Mouse (Mus musculus) G1E (cell line): Measurements from ENCODE around the gene Eipr1. TPM values are rescaled to one million over a fixed set of nuclear protein-coding genes. Genes with fewer than 3 reads are reported as not detected.

Experiments
- ATAC-seq: 2 replicates; pipeline ENCODE4 v1.8.0; 2016; ENCODE audit warnings: mild to moderate bottlenecking; ENCODE audit not compliant: insufficient number of reproducible peaks, poor library complexity, low FRiP score, severe bottlenecking; ENCODE audit errors: extremely low read depth
- DNase-seq: peaks from one replicate; pipeline ENCODE4 v3.0.0; 2012; ENCODE audit warnings: low spot score
- H3K27me3 ChIP-seq: 2 replicates; pipeline ENCODE4 v1.6.1; 2012; ENCODE audit warnings: mild to moderate bottlenecking, low read length, inconsistent platforms; ENCODE audit not compliant: insufficient read depth
- H3K36me3 ChIP-seq: replicated peaks from 2 replicates; pipeline ENCODE3; 2012; ENCODE audit warnings: mild to moderate bottlenecking, inconsistent platforms
- H3K4me1 ChIP-seq: 2 replicates; pipeline ENCODE4 v1.6.1; 2012; ENCODE audit warnings: low read depth, low read length, inconsistent platforms, mixed read lengths; ENCODE audit not compliant: insufficient read depth
- H3K4me3 ChIP-seq: 2 replicates; pipeline ENCODE4 v1.5.1; 2012; ENCODE audit warnings: low read depth, mild to moderate bottlenecking, inconsistent platforms, low read length, moderate library complexity, mixed read lengths
- H3K9me3 ChIP-seq: replicated peaks from 2 replicates; pipeline ENCODE4 v1.6.1; 2012; ENCODE audit warnings: inconsistent platforms
- CTCF ChIP-seq: IDR thresholded peaks from 2 replicates; pipeline ENCODE4 v1.5.1; 2012; ENCODE audit warnings: low read depth, low read length, inconsistent platforms, mixed read lengths
- GATA1 ChIP-seq: IDR thresholded peaks from 2 replicates; pipeline ENCODE4 v1.6.1; 2012; ENCODE audit warnings: borderline replicate concordance, low read length, inconsistent platforms, mixed read lengths
- GATA2 ChIP-seq: IDR thresholded peaks from 2 replicates; pipeline ENCODE4 v1.6.1; 2012; ENCODE audit warnings: low read depth, low read length, inconsistent platforms, borderline replicate concordance
- POLR2AphosphoS5 ChIP-seq: IDR thresholded peaks from 2 replicates; pipeline ENCODE4 v1.6.1; 2012; ENCODE audit warnings: low read depth, low read length, inconsistent platforms; ENCODE audit not compliant: insufficient replicate concordance
- TAL1 ChIP-seq: conservative IDR thresholded peaks from 2 replicates; pipeline ENCODE4 v1.6.1; 2012; ENCODE audit warnings: low read depth, low read length, inconsistent platforms, mixed read lengths
- polyA plus RNA-seq: library from polyadenylated mRNA; stranded (reverse); fragments of >175 nt; gene quantifications from 2 replicates; pipeline ENCODE4 v1.2.3, GENCODE M21; 2012
- total RNA-seq, 2 experiments: library from RNA; stranded (forward) in 1 of 2; stranded (reverse) in 1 of 2; fragments of 200-1000 nt in 1 of 2; fragments of >200 nt in 1 of 2; fragmentation: Nextera tagmentation in 1 of 2; gene quantifications; 2 replicates each; pipeline ENCODE4 v1.2.3; 2014 to 2017

Eipr1 gene
- total and polyA plus RNA-seq, 3 experiments: 11.0 to 52.8 (median 22.4) TPM

DNA sequence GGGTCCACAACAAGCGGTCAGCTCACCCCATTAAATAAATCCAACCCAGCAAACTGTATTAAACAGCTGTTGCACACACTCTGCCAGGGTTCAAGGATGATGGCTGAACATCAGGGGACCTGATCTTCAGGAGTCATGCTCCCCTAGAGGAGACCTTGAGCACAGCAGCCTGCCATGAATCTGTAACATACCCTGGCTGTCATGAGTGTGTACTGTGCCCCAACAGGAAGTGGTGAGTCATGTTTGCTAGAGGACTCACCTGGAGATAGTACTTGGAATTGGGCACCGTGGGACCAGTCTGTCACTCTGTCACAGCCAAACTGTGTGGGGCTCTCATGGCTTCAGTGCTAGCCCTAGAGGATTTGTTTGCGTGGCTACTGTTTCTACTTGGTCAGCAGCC, 77.9 kb downstream of the Eipr1 start:
- no peak overlapping the region for H3K4me3 ChIP-seq
- no peaks in the 10 kb centered on the region for H3K9me3 ChIP-seq
- H3K27me3 ChIP-seq: no peaks in the 10 kb centered on the region
- TF ChIP-seq CTCF (peak; percentile 13; the same call in 1 of the 2 replicates), POLR2AphosphoS5 (no peak), GATA1 (no peak), TAL1 (no peak)
- DNase-seq (no peak), ATAC-seq (peak; percentile 56; the same call in 1 of the 2 replicates)
- no peaks in the 10 kb centered on the region for H3K4me1 ChIP-seq
- H3K36me3 ChIP-seq: peaks cover 55% of the 10 kb centered on the region

DNA sequence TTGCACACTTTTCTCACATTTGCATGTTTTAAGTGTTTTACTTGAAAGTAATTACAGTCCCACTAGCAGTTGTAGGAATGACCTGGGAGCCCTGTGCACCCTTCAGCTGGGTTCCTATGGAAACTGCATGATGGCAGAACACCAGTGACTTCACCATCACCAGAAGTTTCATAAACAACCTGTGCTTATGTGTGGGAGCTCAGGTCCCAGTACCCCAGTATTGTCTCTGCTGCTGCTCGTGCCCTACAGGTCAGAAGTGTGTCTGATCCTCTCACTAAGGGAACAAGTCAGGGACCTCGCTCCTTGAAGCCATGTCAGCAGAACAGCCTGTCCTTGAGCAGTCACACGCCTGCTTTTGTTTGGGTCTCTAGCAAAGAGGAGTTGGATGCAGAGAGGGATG, 78.9 kb downstream of the Eipr1 start:
- no peak for DNase-seq
- TF ChIP-seq GATA2 (no peak), POLR2AphosphoS5 (no peak), TAL1 (no peak), GATA1 (no peak), CTCF (no peak)
- Histone ChIP-seq H3K4me3 (no peak overlapping the region), H3K4me1 (no peaks in the 10 kb centered on the region), H3K27me3 (no peaks in the 10 kb centered on the region), H3K9me3 (no peaks in the 10 kb centered on the region), H3K36me3 (peaks cover 56% of the 10 kb centered on the region)
- no peak for ATAC-seq

DNA sequence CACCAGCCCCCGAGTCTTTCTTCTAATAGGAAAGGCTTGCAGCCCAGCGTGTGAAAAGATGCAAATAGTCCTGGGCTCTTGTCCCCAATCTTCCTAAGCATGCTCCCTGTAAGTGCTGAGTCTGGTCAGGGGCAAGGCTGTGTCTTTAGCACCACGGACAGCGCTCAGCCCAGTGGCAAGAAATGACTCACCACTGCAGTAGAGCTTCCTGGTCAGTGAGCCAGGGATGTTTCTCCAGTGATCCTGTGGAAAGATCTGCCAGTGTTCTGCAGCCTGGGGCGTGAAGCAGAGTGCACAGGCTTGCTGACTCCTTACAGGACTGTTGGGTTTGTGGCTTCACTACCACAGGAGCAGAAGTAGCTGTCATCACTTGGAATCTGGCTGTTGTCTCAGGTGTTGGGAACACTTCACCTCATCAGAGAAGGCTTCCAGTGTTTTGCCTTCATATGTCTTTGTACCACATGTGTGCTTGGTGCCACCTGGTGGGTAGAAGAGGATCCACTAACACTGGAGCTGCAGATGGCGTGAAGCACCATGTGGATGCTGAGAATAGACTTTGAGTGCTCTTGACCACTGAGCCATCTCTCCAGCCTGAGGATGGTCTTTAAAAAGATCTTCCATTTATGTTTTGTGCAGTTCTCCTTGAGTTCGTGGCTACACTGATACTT, 79.6 kb downstream of the Eipr1 start:
- ATAC-seq (peak; percentile 56; the same call in 1 of the 2 replicates), DNase-seq (peak; percentile 45)
- Histone ChIP-seq H3K4me3 (no peak overlapping the region), H3K27me3 (no peaks in the 10 kb centered on the region), H3K36me3 (peaks cover 62% of the 10 kb centered on the region), H3K9me3 (no peaks in the 10 kb centered on the region), H3K4me1 (no peaks in the 10 kb centered on the region)
- TF ChIP-seq TAL1 (no peak), CTCF (no peak), POLR2AphosphoS5 (no peak), GATA2 (no peak), GATA1 (no peak)

DNA sequence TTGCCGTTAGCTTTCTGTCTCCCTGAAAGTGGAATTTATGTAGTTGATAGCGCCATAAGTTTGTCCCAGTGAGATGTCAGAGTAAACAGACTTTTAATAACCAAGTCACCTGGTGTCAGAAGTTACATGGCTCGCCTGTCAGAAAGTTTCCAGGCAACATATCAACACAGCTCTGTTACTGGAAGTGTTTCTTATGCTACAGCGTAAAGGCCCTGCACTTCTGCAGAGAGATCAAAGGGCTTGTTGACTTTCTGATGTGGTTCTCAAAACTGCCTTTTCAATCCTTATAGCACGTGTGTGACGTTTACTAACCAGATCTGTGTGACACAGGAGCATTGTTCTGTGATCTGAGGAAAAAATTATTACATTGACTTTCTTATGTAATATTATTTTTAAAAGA, 82.7 kb downstream of the Eipr1 start:
- ATAC-seq (no peak), DNase-seq (no peak)
- H3K36me3 ChIP-seq: peaks cover 65% of the 10 kb centered on the region
- no peaks in the 10 kb centered on the region for H3K9me3 ChIP-seq
- TF ChIP-seq POLR2AphosphoS5: no peak
- no peak for TF ChIP-seq GATA1
- TF ChIP-seq GATA2: no peak
- no peak for TF ChIP-seq TAL1
- TF ChIP-seq CTCF: no peak
- H3K4me3 ChIP-seq: no peak overlapping the region
- H3K4me1 ChIP-seq: no peaks in the 10 kb centered on the region
- H3K27me3 ChIP-seq: no peaks in the 10 kb centered on the region

DNA sequence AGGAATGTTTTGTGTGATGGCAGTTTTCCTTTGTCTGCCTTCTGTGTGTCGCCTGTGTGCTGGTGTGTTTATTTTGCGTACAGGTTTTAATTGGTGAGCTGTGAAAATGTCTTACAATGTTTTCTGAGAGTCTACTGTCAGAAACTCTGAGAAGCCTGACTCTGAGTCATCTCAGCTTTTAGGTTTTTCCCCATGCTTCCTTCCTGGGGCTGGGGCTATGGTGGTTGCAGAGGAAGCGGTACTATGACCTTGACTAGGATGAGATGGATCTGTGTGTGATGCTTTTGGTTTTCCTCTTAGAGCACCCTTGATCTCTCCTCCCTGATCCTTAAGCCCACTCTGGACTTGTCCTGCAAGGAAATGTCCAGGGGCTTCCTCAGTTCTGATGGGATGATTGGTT, 84.1 kb downstream of the Eipr1 start:
- no peak for TF ChIP-seq GATA2
- Histone ChIP-seq H3K36me3 (peaks cover 52% of the 10 kb centered on the region), H3K4me3 (no peak overlapping the region), H3K4me1 (no peaks in the 10 kb centered on the region), H3K27me3 (no peaks in the 10 kb centered on the region), H3K9me3 (no peaks in the 10 kb centered on the region)
- DNase-seq (no peak), ATAC-seq (no peak)

DNA sequence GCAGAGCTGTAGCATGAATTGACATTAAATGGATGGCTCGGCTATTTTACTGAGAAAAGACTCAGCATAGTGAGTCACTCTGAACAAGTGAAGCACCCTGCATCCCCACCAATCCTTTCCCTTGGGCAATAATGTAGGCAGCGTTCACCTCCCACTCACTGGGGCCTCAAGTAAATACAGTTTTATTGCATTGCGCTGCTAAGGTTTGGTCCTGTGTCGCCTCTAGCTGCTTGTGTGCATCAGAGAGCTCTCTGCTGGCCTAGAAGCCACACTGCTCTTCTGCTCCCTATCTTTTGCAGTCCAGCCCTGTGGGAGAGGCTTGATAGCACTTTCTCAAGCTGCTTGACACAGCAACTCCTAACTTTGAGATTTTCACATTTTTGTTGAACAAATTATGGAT, 86.7 kb downstream of the Eipr1 start:
- Histone ChIP-seq H3K4me1 (no peaks in the 10 kb centered on the region), H3K4me3 (no peak overlapping the region), H3K9me3 (no peaks in the 10 kb centered on the region), H3K27me3 (no peaks in the 10 kb centered on the region), H3K36me3 (peaks cover 46% of the 10 kb centered on the region)
- ATAC-seq: no peak
- no peak for TF ChIP-seq GATA1
- TF ChIP-seq TAL1: no peak
- TF ChIP-seq POLR2AphosphoS5: no peak
- TF ChIP-seq CTCF: no peak
- no peak for TF ChIP-seq GATA2
- DNase-seq: no peak

DNA sequence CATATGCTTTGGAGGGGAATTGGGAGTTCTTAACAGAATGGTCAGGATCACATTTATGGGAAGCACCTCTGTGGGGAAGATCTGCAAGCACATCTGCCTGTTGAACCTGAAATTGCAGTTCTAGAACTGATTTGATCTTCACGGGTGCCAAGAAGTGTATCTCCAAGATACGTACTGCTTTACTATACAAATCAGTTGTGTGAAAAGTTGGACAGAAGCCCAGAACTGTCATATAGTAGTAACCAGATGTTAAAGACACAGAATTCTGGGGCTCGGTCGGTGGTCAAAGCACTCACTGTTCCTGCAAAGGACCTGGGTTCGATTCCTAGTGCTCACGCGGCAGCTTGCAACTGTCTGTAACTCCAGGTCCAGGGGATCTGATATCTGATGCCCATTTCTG, 87.4 kb downstream of the Eipr1 start:
- TF ChIP-seq POLR2AphosphoS5 (no peak), GATA1 (no peak), TAL1 (no peak), CTCF (no peak), GATA2 (no peak)
- Histone ChIP-seq H3K4me3 (no peak overlapping the region), H3K27me3 (no peaks in the 10 kb centered on the region), H3K9me3 (no peaks in the 10 kb centered on the region), H3K4me1 (no peaks in the 10 kb centered on the region), H3K36me3 (peaks cover 42% of the 10 kb centered on the region)
- DNase-seq (no peak), ATAC-seq (no peak)
